Mouse (Mus musculus) embryonic facial prominence, embryonic 14.5 days (tissue): ENCODE results near the gene Sh3d21. TPM values are rescaled to one million over a fixed set of nuclear protein-coding genes. Genes with fewer than 3 reads are reported as not detected.

Experiments used
- ATAC-seq: fragments of 200-750 bp; cut with Nextera tagmentation; 2 replicates; pipeline ENCODE4 v1.8.0; 2017; ENCODE audit warnings: low read depth, moderate number of reproducible peaks, moderate TSS enrichment
- DNase-seq: peaks from one replicate; pipeline ENCODE4 v3.0.0-alpha.2; 2015; ENCODE audit warnings: low spot score
- H3K27ac ChIP-seq: fragments of 300-500 bp; sonication (generic); replicated peaks from 2 replicates; pipeline ENCODE4 v1.5.1; 2014; ENCODE audit warnings: low read depth, mild to moderate bottlenecking, low read length, moderate library complexity
- H3K27me3 ChIP-seq: fragments of 300-500 bp; sonication (generic); replicated peaks from 2 replicates; pipeline ENCODE4 v1.6.1; 2014; ENCODE audit warnings: low read length; ENCODE audit not compliant: control insufficient read depth, insufficient read depth
- H3K36me3 ChIP-seq: fragments of 300-500 bp; sonication (generic); 2 replicates; pipeline ENCODE4 v1.6.1; 2014; ENCODE audit warnings: low read length, mixed read lengths; ENCODE audit not compliant: control insufficient read depth, insufficient read depth
- H3K4me1 ChIP-seq: fragments of 300-500 bp; sonication (generic); 2 replicates; pipeline ENCODE4 v1.6.1; 2014; ENCODE audit warnings: antibody characterized with exemption, low read length; ENCODE audit not compliant: control insufficient read depth, insufficient read depth
- H3K4me2 ChIP-seq: fragments of 300-500 bp; sonication (generic); 2 replicates; pipeline ENCODE4 v1.6.1; 2014; ENCODE audit warnings: low read depth, mild to moderate bottlenecking, low read length, moderate library complexity, mixed read lengths
- H3K4me3 ChIP-seq: fragments of 300-500 bp; sonication (generic); 2 replicates; pipeline ENCODE4 v1.5.1; 2014; ENCODE audit warnings: low read depth, mild to moderate bottlenecking, low read length
- H3K9ac ChIP-seq: fragments of 300-500 bp; sonication (generic); 2 replicates; pipeline ENCODE4 v1.6.1; 2014; ENCODE audit warnings: low read depth, mild to moderate bottlenecking, low read length, moderate library complexity, mixed read lengths
- H3K9me3 ChIP-seq: fragments of 300-500 bp; sonication (generic); 2 replicates; pipeline ENCODE4 v1.6.1; 2016; ENCODE audit warnings: low read length; ENCODE audit not compliant: control insufficient read depth
- WGBS: fragments of 180-500 bp; shearing (Covaris S2); extraction: QIAGEN DNeasy Blood & Tissue Kit; methylation state at CpG from one replicate; pipeline ENCODE4 v1.1.7; 2014; 5-methylcytosine and 5-hydroxymethylcytosine counted together
- polyA plus RNA-seq: library from polyadenylated mRNA; unstranded; fragments of >200 nt; fragmentation: Nextera tagmentation; extraction: Ambion mirVana; gene quantifications from 2 replicates; pipeline ENCODE4 v1.2.1, GENCODE M21; 2014

Sh3d21 gene
- polyA plus RNA-seq, 1 experiment from 2014 or later, result 7.8 TPM

DNA sequence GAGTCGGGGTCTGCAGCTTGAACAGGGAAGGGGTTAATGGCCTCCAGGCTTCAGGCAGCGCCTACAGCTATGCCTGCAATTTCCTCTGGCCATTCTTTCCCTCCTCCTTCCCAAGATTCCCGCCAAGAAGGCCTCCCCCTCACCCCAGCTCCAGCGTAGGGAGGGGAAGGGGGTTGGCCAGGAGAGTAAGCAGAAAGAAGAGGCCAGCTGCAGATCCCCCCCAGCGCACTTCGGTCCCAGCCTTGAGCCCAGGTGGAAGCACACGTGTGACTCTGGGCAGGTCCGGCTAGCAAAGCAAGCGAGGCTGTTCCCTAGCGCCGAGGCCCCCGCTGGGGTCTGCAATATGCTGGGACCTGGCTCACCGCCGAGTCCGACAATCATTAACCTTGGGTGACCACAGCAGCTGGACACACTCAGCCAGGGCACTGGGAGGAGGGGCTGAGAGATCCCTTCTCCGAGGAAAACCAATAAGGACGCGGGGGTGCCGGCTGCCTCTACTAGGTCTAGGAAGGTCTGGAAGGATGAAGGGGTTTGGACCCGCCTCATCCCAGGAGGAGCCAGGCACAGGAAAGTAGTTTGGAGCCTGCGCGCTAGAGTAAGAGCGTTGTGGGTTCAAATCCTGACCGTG lies 15.6 kb downstream of the Sh3d21 start, which contains the start of gene Eva1b:
TSS of gene Eva1b (plus strand) at position 212 of the 628 bp plus-strand sequence.
- ATAC-seq, result peak; percentile 58
- H3K4me2 ChIP-seq, result peak within 1 kb of the TSS; percentile 84
- under 1% methylated on average over 23 of the region's 24 CpGs for WGBS
- H3K4me3 ChIP-seq, result peak within 1 kb of the TSS; percentile 68
- H3K27ac ChIP-seq, result peak within 1 kb of the TSS; percentile 89
- peaks cover 31% of the 10 kb centered on the region for H3K4me1 ChIP-seq
- H3K9ac ChIP-seq, result peak within 1 kb of the TSS; percentile 74
- H3K36me3 ChIP-seq, result peaks cover 15% of the 10 kb centered on the region
- peak; percentile 87 for DNase-seq
- no peaks in the 10 kb centered on the region for H3K9me3 ChIP-seq
- no peaks in the 10 kb centered on the region for H3K27me3 ChIP-seq

DNA sequence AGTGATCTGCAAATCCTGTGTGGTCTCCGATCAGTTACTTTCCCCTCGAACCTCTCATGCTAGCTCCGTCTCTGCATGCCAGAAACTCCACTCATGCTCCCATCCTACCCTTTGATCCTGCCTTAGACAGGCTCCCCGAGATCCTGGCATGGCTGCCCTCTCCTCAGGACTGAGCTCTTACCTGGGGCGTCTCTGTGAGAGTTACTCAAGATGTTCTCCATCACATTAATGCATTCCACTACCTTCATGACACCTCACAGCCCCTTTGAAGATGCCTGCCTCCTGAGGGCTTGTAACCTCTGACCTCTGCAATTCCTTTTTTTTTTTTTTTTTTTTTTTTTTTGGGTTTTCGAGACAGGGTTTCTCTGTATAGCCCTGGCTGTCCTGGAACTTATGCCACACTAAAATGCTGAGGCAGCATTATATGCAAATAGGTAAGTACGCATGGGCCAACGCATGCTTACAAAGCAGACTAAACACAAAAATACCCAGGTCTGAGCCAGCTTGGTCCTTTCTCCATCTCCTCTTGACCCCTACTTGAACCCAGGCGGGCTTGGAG lies 16.2 kb downstream of the Sh3d21 start:
- H3K4me3 ChIP-seq, result peak overlapping the region; percentile 68; the same call in 1 of the 2 replicates
- H3K9me3 ChIP-seq, result no peaks in the 10 kb centered on the region
- 27% methylated on average over 9 of the region's 9 CpGs for WGBS
- peaks cover 13% of the 10 kb centered on the region for H3K36me3 ChIP-seq
- DNase-seq (no peak), ATAC-seq (no peak)
- no peaks in the 10 kb centered on the region for H3K27me3 ChIP-seq
- peaks cover 31% of the 10 kb centered on the region for H3K4me1 ChIP-seq
- H3K4me2 ChIP-seq, result peak overlapping the region; percentile 84
- peak overlapping the region; percentile 89 for H3K27ac ChIP-seq
- H3K9ac ChIP-seq, result peak overlapping the region; percentile 74

DNA sequence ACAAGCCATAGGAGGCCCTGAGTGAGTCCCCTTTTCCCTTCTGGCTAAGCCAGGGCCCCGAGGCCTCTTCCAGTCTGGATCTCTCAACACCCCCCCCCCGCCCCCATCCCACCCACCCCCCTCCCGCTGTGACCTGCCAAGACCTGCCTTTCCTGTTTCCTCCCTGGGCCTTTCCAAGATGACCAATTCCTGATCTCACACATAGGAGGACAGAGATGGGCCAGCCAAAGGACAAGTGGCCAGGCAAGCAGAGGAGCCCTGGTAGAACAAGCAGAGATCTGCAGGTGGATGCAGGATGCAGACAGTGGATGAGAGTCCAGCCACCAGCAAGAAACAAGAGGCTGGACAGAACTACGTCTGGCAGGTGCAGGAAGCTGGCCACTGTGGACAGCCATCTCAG lies 17.9 kb downstream of the Sh3d21 start:
- H3K27me3 ChIP-seq, result no peaks in the 10 kb centered on the region
- H3K4me3 ChIP-seq, result no peak overlapping the region
- H3K27ac ChIP-seq, result no peak overlapping the region
- H3K4me2 ChIP-seq, result no peak overlapping the region
- no peak overlapping the region for H3K9ac ChIP-seq
- H3K36me3 ChIP-seq, result peaks cover 2% of the 10 kb centered on the region; the same call in 1 of the 2 replicates
- DNase-seq, result no peak
- no peak for ATAC-seq
- 37% methylated on average over 4 of the region's 4 CpGs for WGBS
- no peaks in the 10 kb centered on the region for H3K9me3 ChIP-seq
- peaks cover 19% of the 10 kb centered on the region for H3K4me1 ChIP-seq

DNA sequence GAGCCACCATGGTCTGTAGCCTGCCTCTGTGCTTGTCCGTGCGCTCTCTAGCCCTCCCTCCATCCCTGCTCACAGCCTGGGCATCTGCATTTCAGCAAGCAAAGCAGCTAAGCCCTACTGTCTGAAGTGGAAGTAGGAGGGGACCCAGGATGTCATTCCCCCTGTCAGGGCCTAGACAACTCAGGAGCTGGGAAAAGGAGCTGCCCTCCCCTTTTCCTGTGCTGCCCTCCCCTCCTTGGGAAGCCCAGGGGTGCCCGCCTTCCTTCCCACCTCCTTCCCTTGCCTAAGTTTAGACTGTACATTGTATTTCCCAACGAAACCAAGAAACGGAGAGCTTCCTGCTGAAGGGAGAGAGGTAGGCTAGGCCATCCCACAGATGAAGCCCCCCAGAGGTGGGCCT lies 22.3 kb downstream of the Sh3d21 start:
- no peak for DNase-seq
- Histone ChIP-seq H3K4me2 (no peak overlapping the region), H3K27ac (no peak overlapping the region), H3K27me3 (no peaks in the 10 kb centered on the region), H3K4me1 (no peaks in the 10 kb centered on the region), H3K9ac (no peak overlapping the region), H3K4me3 (no peak overlapping the region), H3K36me3 (peaks cover 43% of the 10 kb centered on the region), H3K9me3 (no peaks in the 10 kb centered on the region)
- 70% methylated on average over 5 of the region's 5 CpGs for WGBS
- no peak for ATAC-seq

DNA sequence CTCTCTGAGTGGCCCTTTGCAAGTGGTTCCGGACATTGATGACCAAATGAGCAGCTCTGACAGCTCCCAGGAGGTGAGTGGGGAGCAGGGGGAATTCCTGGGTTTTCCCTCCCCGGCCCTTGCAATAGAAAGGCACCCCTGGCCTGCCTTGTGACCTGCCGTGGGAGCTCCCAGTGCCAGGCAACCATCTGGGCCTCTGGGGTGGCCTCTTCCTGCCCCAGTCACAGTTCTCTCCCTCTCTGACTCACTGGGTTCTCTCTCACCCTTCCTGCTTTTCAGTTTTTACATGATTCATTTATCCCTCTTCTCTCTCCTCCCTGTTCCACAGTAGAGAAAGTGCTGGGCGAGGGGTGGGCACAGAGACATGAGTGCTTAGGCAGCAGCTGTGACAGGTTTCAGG lies 25.5 kb downstream of the Sh3d21 start:
- 78% methylated on average over 4 of the region's 4 CpGs for WGBS
- ATAC-seq (no peak), DNase-seq (no peak)

DNA sequence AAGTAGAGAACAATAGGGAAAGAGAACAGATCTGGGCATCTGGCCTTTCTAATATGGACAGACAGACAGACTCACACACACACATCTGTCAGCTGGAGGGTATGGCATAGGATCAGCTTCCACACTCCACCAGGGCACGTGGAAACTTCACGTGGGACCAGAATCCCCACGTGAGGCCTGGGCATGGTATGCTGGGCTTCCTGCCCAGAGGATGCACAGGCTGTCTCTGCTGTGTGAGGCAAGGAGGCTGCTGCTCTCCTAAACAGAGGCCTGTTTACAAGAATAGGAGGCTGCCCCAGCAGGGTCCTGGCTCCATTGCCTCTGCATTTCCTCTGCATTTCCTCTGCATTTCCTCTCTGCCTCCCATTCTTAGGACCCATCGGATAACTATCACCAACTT lies 28.7 kb downstream of the Sh3d21 start:
- DNase-seq, result no peak
- no peak overlapping the region for H3K9ac ChIP-seq
- H3K27me3 ChIP-seq, result no peaks in the 10 kb centered on the region
- peaks cover 35% of the 10 kb centered on the region for H3K4me1 ChIP-seq
- no peaks in the 10 kb centered on the region for H3K9me3 ChIP-seq
- H3K36me3 ChIP-seq, result peaks cover 67% of the 10 kb centered on the region
- WGBS, result 90% methylated on average over 4 of the region's 4 CpGs
- H3K4me3 ChIP-seq, result no peak overlapping the region
- H3K27ac ChIP-seq, result no peak overlapping the region
- no peak overlapping the region for H3K4me2 ChIP-seq
- ATAC-seq, result no peak

More for the DNA sequence above, 25.5 kb downstream of the Sh3d21 start:
- Histone ChIP-seq H3K27ac (no peak overlapping the region), H3K36me3 (peaks cover 61% of the 10 kb centered on the region), H3K4me3 (no peak overlapping the region), H3K4me2 (no peak overlapping the region), H3K9me3 (no peaks in the 10 kb centered on the region), H3K9ac (no peak overlapping the region), H3K27me3 (no peaks in the 10 kb centered on the region), H3K4me1 (peaks cover 5% of the 10 kb centered on the region; the same call in 1 of the 2 replicates)

DNA sequence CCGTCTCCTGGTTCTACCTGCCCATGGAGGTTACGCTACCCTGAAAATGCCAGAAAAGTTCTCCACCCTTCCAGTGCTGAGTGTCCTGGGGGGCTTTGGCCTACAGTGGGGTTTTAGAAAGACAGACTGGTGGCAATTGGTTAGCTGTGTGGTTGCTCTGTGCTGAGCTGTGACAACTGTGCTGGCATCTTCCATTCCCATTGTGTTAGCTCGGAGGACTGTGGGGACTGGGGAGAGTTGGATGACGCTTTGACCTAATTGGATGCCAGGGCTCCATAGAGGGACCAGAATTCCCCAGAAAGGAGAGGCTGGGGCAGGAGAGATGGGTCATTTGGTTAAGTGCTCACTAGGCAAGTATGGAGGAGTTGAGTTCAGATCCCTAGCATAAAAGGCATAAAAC lies 29.1 kb downstream of the Sh3d21 start:
- H3K36me3 ChIP-seq, result peaks cover 67% of the 10 kb centered on the region
- no peak overlapping the region for H3K4me2 ChIP-seq
- WGBS, result 87% methylated on average over 4 of the region's 4 CpGs
- no peaks in the 10 kb centered on the region for H3K9me3 ChIP-seq
- peaks cover 35% of the 10 kb centered on the region for H3K4me1 ChIP-seq
- no peak overlapping the region for H3K4me3 ChIP-seq
- no peak overlapping the region for H3K9ac ChIP-seq
- H3K27me3 ChIP-seq, result no peaks in the 10 kb centered on the region
- DNase-seq, result no peak
- no peak overlapping the region for H3K27ac ChIP-seq
- ATAC-seq, result no peak

DNA sequence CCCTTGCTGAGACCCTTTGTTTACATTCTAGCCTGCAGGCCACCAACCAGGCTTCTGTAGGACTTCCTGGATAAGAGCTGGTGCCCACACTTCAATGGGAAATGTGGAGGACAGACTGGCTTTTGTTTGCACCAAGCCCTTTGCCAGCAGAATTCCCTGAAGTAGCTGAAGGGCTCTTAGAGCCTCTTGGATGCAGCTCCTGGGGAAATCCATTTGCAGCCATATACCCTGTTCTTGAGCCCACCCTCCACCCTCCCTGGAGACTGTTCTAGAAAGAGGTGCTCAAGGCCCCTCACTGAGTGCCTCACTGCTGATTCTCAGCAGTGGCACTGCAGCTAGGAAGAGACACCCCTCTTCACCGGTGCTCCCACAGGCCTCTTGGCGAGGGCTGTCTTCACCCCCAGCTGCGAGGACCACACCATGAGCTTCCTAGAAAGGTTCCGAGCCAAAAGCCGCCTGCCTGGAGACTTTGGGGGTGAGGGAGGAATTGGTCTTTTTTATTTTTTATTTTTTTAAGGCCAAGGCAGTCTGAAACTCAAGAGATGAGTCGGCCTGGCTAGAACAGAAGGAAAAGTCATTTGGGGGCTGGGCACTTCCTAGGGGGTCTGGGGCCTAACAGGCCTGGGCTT lies 30.5 kb downstream of the Sh3d21 start:
- Histone ChIP-seq H3K4me2 (no peak overlapping the region), H3K9me3 (no peaks in the 10 kb centered on the region), H3K9ac (peak overlapping the region; percentile 3; the same call in 1 of the 2 replicates), H3K4me3 (no peak overlapping the region), H3K27ac (peak overlapping the region; percentile 90), H3K36me3 (peaks cover 67% of the 10 kb centered on the region), H3K27me3 (no peaks in the 10 kb centered on the region), H3K4me1 (peaks cover 35% of the 10 kb centered on the region)
- DNase-seq (no peak), ATAC-seq (no peak)
- 57% methylated on average over 6 of the region's 6 CpGs for WGBS
